Mouse (Mus musculus): Measurements from ENCODE around the gene Col24a1. TPM values are rescaled to one million over a fixed set of nuclear protein-coding genes. Genes with fewer than 3 reads are reported as not detected.

Gene Col24a1
- polyA plus RNA-seq, 2 experiments = 0.20 to 0.37 TPM

- Histone ChIP-seq H3K27ac (no peak overlapping the region), H3K9me3 (ENCODE audit: control insufficient read depth, low read length) (no peaks in the 10 kb centered on the region), H3K9ac (replicated peaks) (no peak overlapping the region), H3K4me1 (replicated peaks; ENCODE audit: control insufficient read depth in 2 of 2, insufficient read depth in 2 of 2, low read length in 1 of 2) (no peaks in the 10 kb centered on the region), H3K4me2 (ENCODE audit: low read depth) (no peak overlapping the region), H3K4me3 (ENCODE audit: insufficient read depth in 1 of 2, low read depth in 2 of 2, low read length in 2 of 2) (no peak overlapping the region), H3K36me3 (replicated peaks; ENCODE audit: control insufficient read depth, insufficient read depth, low read depth) (no peaks in the 10 kb centered on the region), H3K27me3 (ENCODE audit: control insufficient read depth, insufficient read depth, low read length) (no peaks in the 10 kb centered on the region)
- 51% methylated on average over 3 of the region's 3 CpGs for whole genome bisulfite sequencing (ENCODE audit: insufficient replicate concordance)
- TF ChIP-seq CTCF (IDR thresholded peaks at IDR 0.05; ENCODE audit: low read depth) (no peak), EP300 (IDR thresholded peaks at IDR 0.05; ENCODE audit: low read depth) (no peak)
- DNase-seq (ENCODE audit: low read depth in 3 of 3, low spot score in 3 of 3) (no peak), ATAC-seq (ENCODE audit: insufficient read depth) (no peak)
Observed at GRCm38 (mm10) chr3:145376298-145376697, 84.0 kb downstream of the Col24a1 start.

- no peak for DNase-seq (ENCODE audit: low read depth in 3 of 3, low spot score in 3 of 3)
- no peaks in the 10 kb centered on the region for H3K4me1 ChIP-seq (replicated peaks; ENCODE audit: control insufficient read depth in 2 of 2, insufficient read depth in 2 of 2, low read length in 1 of 2)
- no peaks in the 10 kb centered on the region for H3K9me3 ChIP-seq (ENCODE audit: control insufficient read depth, low read length)
- TF ChIP-seq EP300 (IDR thresholded peaks at IDR 0.05; ENCODE audit: low read depth) (no peak), CTCF (IDR thresholded peaks at IDR 0.05; ENCODE audit: low read depth) (no peak)
- H3K27ac ChIP-seq = no peak overlapping the region
- no peaks in the 10 kb centered on the region for H3K36me3 ChIP-seq (replicated peaks; ENCODE audit: control insufficient read depth, insufficient read depth, low read depth)
- no peaks in the 10 kb centered on the region for H3K27me3 ChIP-seq (ENCODE audit: control insufficient read depth, insufficient read depth, low read length)
- no peak overlapping the region for H3K9ac ChIP-seq (replicated peaks)
- H3K4me2 ChIP-seq (ENCODE audit: low read depth) = no peak overlapping the region
- H3K4me3 ChIP-seq (ENCODE audit: insufficient read depth in 1 of 2, low read depth in 2 of 2, low read length in 2 of 2) = no peak overlapping the region
- no peak for ATAC-seq (ENCODE audit: insufficient read depth)
- WGBS (ENCODE audit: insufficient replicate concordance) = 56% methylated on average over 13 of the region's 13 CpGs
Observed at GRCm38 (mm10) chr3:145383095-145383494, 90.8 kb downstream of the Col24a1 start.

DNA sequence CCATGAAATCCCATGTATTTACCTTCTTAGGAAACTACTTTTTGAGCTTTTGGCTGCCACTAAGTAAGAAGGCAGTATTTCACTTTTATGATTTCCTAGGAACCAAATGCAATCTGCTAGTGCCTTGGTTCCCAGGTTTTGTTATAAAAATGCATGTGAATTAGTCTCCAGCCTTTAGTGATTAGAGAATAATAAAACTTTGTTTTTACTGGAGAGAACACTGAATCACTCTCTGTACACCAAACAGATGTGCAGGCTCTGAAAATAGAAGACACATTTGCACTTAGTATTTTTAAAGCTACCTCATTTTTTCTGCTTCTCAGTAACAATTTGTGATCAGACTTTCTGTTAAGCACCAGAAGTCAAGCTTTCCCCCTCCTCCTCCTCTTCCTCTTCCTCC is 94.2 kb downstream of the Col24a1 start:
- TF ChIP-seq CTCF (IDR thresholded peaks at IDR 0.05; ENCODE audit: low read depth) = no peak
- no peak for TF ChIP-seq EP300 (IDR thresholded peaks at IDR 0.05; ENCODE audit: low read depth)
- Histone ChIP-seq H3K27me3 (ENCODE audit: control insufficient read depth, insufficient read depth, low read length) (no peaks in the 10 kb centered on the region), H3K4me2 (ENCODE audit: low read depth) (no peak overlapping the region), H3K9me3 (ENCODE audit: control insufficient read depth, low read length) (no peaks in the 10 kb centered on the region), H3K4me3 (ENCODE audit: insufficient read depth in 1 of 2, low read depth in 2 of 2, low read length in 2 of 2) (no peak overlapping the region), H3K9ac (replicated peaks) (no peak overlapping the region), H3K36me3 (replicated peaks; ENCODE audit: control insufficient read depth, insufficient read depth, low read depth) (no peaks in the 10 kb centered on the region), H3K27ac (no peak overlapping the region), H3K4me1 (replicated peaks; ENCODE audit: control insufficient read depth in 2 of 2, insufficient read depth in 2 of 2, low read length in 1 of 2) (no peaks in the 10 kb centered on the region)
- DNase-seq (ENCODE audit: low read depth in 3 of 3, low spot score in 3 of 3) (no peak), ATAC-seq (ENCODE audit: insufficient read depth) (no peak)

- DNase-seq (ENCODE audit: low read depth in 3 of 3, low spot score in 3 of 3) = no peak
- no peaks in the 10 kb centered on the region for H3K4me1 ChIP-seq (replicated peaks; ENCODE audit: control insufficient read depth in 2 of 2, insufficient read depth in 2 of 2, low read length in 1 of 2)
- no peak overlapping the region for H3K27ac ChIP-seq
- no peak overlapping the region for H3K9ac ChIP-seq (replicated peaks)
- H3K4me3 ChIP-seq (ENCODE audit: insufficient read depth in 1 of 2, low read depth in 2 of 2, low read length in 2 of 2) = no peak overlapping the region
- no peak for ATAC-seq (ENCODE audit: insufficient read depth)
- TF ChIP-seq EP300 (IDR thresholded peaks at IDR 0.05; ENCODE audit: low read depth) (no peak), CTCF (IDR thresholded peaks at IDR 0.05; ENCODE audit: low read depth) (no peak)
- H3K36me3 ChIP-seq (replicated peaks; ENCODE audit: control insufficient read depth, insufficient read depth, low read depth) = no peaks in the 10 kb centered on the region
- H3K9me3 ChIP-seq (ENCODE audit: control insufficient read depth, low read length) = no peaks in the 10 kb centered on the region
- no peaks in the 10 kb centered on the region for H3K27me3 ChIP-seq (ENCODE audit: control insufficient read depth, insufficient read depth, low read length)
- WGBS (ENCODE audit: insufficient replicate concordance) = 67% methylated on average over 4 of the region's 4 CpGs
- H3K4me2 ChIP-seq (ENCODE audit: low read depth) = no peak overlapping the region
Observed at GRCm38 (mm10) chr3:145390681-145391080, 98.4 kb downstream of the Col24a1 start.

GRCm38 (mm10) chr3:145391986-145392659 is 99.9 kb downstream of the Col24a1 start:
- Histone ChIP-seq H3K4me2 (ENCODE audit: low read depth) (no peak overlapping the region), H3K9me3 (ENCODE audit: control insufficient read depth, low read length) (no peaks in the 10 kb centered on the region), H3K36me3 (replicated peaks; ENCODE audit: control insufficient read depth, insufficient read depth, low read depth) (no peaks in the 10 kb centered on the region), H3K9ac (replicated peaks) (no peak overlapping the region), H3K27ac (no peak overlapping the region), H3K4me1 (replicated peaks; ENCODE audit: control insufficient read depth in 2 of 2, insufficient read depth in 2 of 2, low read length in 1 of 2) (no peaks in the 10 kb centered on the region), H3K27me3 (ENCODE audit: control insufficient read depth, insufficient read depth, low read length) (no peaks in the 10 kb centered on the region), H3K4me3 (ENCODE audit: insufficient read depth in 1 of 2, low read depth in 2 of 2, low read length in 2 of 2) (no peak overlapping the region)
- 66% methylated on average over 19 of the region's 19 CpGs for WGBS (ENCODE audit: insufficient replicate concordance)
- TF ChIP-seq CTCF (IDR thresholded peaks at IDR 0.05; ENCODE audit: low read depth) (no peak), EP300 (IDR thresholded peaks at IDR 0.05; ENCODE audit: low read depth) (no peak)
- DNase-seq (ENCODE audit: low read depth in 3 of 3, low spot score in 3 of 3) (no peak), ATAC-seq (ENCODE audit: insufficient read depth) (no peak)
